Mouse (Mus musculus) granulocyte monocyte progenitor cell, adult 5-6 weeks (primary cell): ENCODE results near the gene Drc3. TPM values are rescaled to one million over a fixed set of nuclear protein-coding genes. Genes with fewer than 3 reads are reported as not detected.

ENCODE experiments used
- ATAC-seq: replicated peaks from 2 replicates; pipeline ENCODE4 v1.8.0; 2016; ENCODE audit warnings: mild to moderate bottlenecking, moderate TSS enrichment, inconsistent platforms; ENCODE audit not compliant: poor library complexity, severe bottlenecking
- total RNA-seq, 2 experiments: library from RNA; stranded (forward) in 1 of 2; stranded (reverse) in 1 of 2; fragments of 200-712, 200-1000 nt in 1 of 2; fragments of >200 nt in 1 of 2; fragmentation: Nextera tagmentation in 1 of 2; gene quantifications; 2 replicates each; pipeline ENCODE4 v1.2.3; 2014 to 2017

The Drc3 gene
- total RNA-seq, 2 experiments from 2014 or later: 0.52 TPM; not detected in 1

DNA sequence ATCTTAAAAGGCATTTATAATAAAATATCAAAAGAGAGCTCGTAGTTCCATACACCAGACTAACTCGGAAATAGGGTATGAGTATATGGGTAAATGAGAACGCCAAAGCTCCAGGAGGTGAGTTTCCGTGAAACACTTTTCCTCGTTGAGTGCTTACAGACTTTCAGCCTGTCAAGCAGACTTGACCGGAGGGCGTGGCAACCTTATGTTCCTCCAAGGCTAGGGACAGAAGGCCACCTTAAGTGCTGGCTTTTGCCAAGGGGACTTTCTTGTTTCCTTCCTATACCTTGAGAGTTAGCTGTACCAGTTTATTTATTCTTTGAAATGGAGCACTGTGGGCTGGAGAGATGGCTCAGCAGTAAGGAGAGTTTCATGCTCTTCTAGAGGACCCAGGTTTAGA, 87.0 kb downstream of the Drc3 start:
- no peak for ATAC-seq

GRCm38 (mm10) chr11:60442896-60443295, 89.8 kb downstream of the Drc3 start:
- no peak for ATAC-seq

Other genes starting within 250 kb of the Drc3 start
- 37.5 and 52.4 TPM in 2 replicates for gene Rai1, start 248.3 kb upstream of the Drc3 start, total RNA-seq (2014; fragmentation: Nextera tagmentation)
- 11.0 and 13.3 TPM in 2 replicates for gene Rai1, start 248.3 kb upstream of the Drc3 start, total RNA-seq (2017)
- gene Srebf1, start 130.7 kb upstream of the Drc3 start, total RNA-seq (2014; fragmentation: Nextera tagmentation): 27.3 and 33.0 TPM in 2 replicates
- gene Srebf1, start 130.7 kb upstream of the Drc3 start, total RNA-seq (2017): 36.8 and 42.0 TPM in 2 replicates
- 14.1 and 16.8 TPM in 2 replicates for gene Tom1l2, start 424 bp upstream of the Drc3 start, total RNA-seq (2014; fragmentation: Nextera tagmentation)
- gene Tom1l2, start 424 bp upstream of the Drc3 start, total RNA-seq (2017): 3.3 and 5.0 TPM in 2 replicates
- gene Gid4, start 63.8 kb downstream of the Drc3 start, total RNA-seq (2014; fragmentation: Nextera tagmentation): 22.3 and 25.4 TPM in 2 replicates
- 28.5 and 29.5 TPM in 2 replicates for gene Gid4, start 63.8 kb downstream of the Drc3 start, total RNA-seq (2017)
- gene Atpaf2, start 65.1 kb downstream of the Drc3 start, total RNA-seq (2014; fragmentation: Nextera tagmentation): 26.8 and 31.7 TPM in 2 replicates
- gene Atpaf2, start 65.1 kb downstream of the Drc3 start, total RNA-seq (2017): 49.5 and 52.1 TPM in 2 replicates
- 49.1 and 60.9 TPM in 2 replicates for gene Drg2, start 101.3 kb downstream of the Drc3 start, total RNA-seq (2014; fragmentation: Nextera tagmentation)
- gene Drg2, start 101.3 kb downstream of the Drc3 start, total RNA-seq (2017): 73.4 and 76.4 TPM in 2 replicates
- not detected in 2 replicates for gene Myo15, start 116.0 kb downstream of the Drc3 start, total RNA-seq (2014; fragmentation: Nextera tagmentation)
- 0.30 TPM in 1 of 2 replicates, not detected in the other for gene Myo15, start 116.0 kb downstream of the Drc3 start, total RNA-seq (2017)
- 24.3 and 27.9 TPM in 2 replicates for gene Alkbh5, start 183.1 kb downstream of the Drc3 start, total RNA-seq (2014; fragmentation: Nextera tagmentation)
- 24.9 and 31.7 TPM in 2 replicates for gene Alkbh5, start 183.1 kb downstream of the Drc3 start, total RNA-seq (2017)